Mouse (Mus musculus): ENCODE data around the gene Gm26661. TPM values are rescaled to one million over a fixed set of nuclear protein-coding genes. Genes with fewer than 3 reads are reported as not detected.

The Gm26661 gene
- total RNA-seq, 2 experiments from 2014 or later: not detected

GRCm38 (mm10) chr14:7819446-7819845 is 28.1 kb downstream of the Gm26661 start:
- DNase-seq: peak; percentile 39 to 67

- peak; percentile 29 to 33 for DNase-seq
These were observed 30.0 kb downstream of the Gm26661 start for GRCm38 (mm10) chr14:7821341-7821740.

- DNase-seq: peak in 1 of 2 experiments; percentile 33
These were observed 31.3 kb downstream of the Gm26661 start for GRCm38 (mm10) chr14:7822693-7823092.

- peak in 1 of 2 experiments; percentile 15 for DNase-seq
These were observed 33.4 kb downstream of the Gm26661 start for GRCm38 (mm10) chr14:7824651-7825268.

GRCm38 (mm10) chr14:7826151-7826937 is 35.0 kb downstream of the Gm26661 start:
- DNase-seq: peak; percentile 36 to 45

GRCm38 (mm10) chr14:7829181-7829580 is 37.8 kb downstream of the Gm26661 start:
- DNase-seq: no peak

- DNase-seq: no peak
These were observed 40.5 kb downstream of the Gm26661 start for GRCm38 (mm10) chr14:7831770-7832439.

- no peak for DNase-seq
These were observed 41.0 kb downstream of the Gm26661 start for GRCm38 (mm10) chr14:7832440-7832783.

- no peak for DNase-seq
These were observed 42.1 kb downstream of the Gm26661 start for GRCm38 (mm10) chr14:7833458-7833857.

GRCm38 (mm10) chr14:7838564-7839089 is 47.2 kb downstream of the Gm26661 start:
- no peak for DNase-seq

GRCm38 (mm10) chr14:7839950-7840514 is 48.6 kb downstream of the Gm26661 start:
- no peak for DNase-seq

Other genes starting within 250 kb of the Gm26661 start
- under 1 TPM; 0.79 to 0.80 TPM for gene Gm3558, start 223.0 kb upstream of the Gm26661 start, total RNA-seq (2021)
- gene Gm10338, start 196.0 kb upstream of the Gm26661 start, total RNA-seq (2021): not detected
- not detected for gene Gm10128, start 147.6 kb upstream of the Gm26661 start, total RNA-seq (2021)
- gene Flnb, start 26.4 kb downstream of the Gm26661 start, total RNA-seq (2021): 10 to 100 TPM; 21.8 to 22.6 TPM
- gene Gm45521, start 165.7 kb downstream of the Gm26661 start, total RNA-seq (2021): not detected
- under 1 TPM; 0.15 to 0.95 TPM for gene Dnase1l3, start 203.0 kb downstream of the Gm26661 start, total RNA-seq (2021)
- gene Abhd6, start 211.3 kb downstream of the Gm26661 start, total RNA-seq (2021): 10 to 100 TPM; 11.0 TPM

Measured in heart, adult 18-20 months (tissue).